ENCODE assay signal across 14 mouse cellular contexts in the genomic region with DNA sequence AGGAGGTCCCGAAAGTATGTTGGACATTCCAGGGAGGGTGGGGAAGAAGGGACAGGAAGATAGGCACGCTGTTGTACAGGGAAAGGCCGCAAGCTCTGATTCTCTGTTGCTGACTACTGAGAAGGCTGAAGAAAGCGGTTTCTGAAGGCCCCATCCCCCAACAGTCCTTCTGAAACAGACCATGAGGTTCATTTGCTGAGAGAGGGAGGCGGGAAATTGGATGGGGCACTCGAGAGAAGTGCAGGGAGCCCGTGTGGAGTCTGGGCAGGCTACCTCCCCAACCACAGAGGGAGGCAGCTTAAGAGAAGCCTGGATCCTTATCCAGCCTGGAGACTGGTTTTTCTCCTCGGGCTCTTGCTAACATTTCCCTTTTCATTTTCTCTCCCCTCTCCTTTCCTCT.
A peak's percentile ranks its signal among the peaks of the same experiment; 100 is the strongest.
DNase-seq lines count a peak whose midpoint lies in the region; ATAC-seq and TF ChIP-seq lines count a peak whose summit lies in the region.
"Had no signal": no experiment of that assay in that cellular context is flagged by ENCODE, and none has a peak within 500 bp of the region (broad histone marks: within the 10 kb centered on the region; RNA-seq: fewer than 3 reads in every experiment).

No protein-coding gene starts in this region.

- H3K36me3 ChIP-seq in embryonic facial prominence, embryonic 11.5 days (replicated peaks; ENCODE audit: control insufficient read depth, insufficient read depth, low read depth, low read length) = no peaks in the 10 kb centered on the region
- no peaks in the 10 kb centered on the region for H3K36me3 ChIP-seq in embryonic facial prominence, embryonic 10.5 days (replicated peaks)
- H3K36me3 ChIP-seq in embryonic facial prominence, embryonic 14.5 days (ENCODE audit: control insufficient read depth, insufficient read depth, low read length) = no peaks in the 10 kb centered on the region
- H3K36me3 ChIP-seq in lung, postnatal 0 days (ENCODE audit: insufficient read depth, low read length) = no peaks in the 10 kb centered on the region
- H3K36me3 ChIP-seq: forebrain, embryonic 15.5 days; heart, embryonic 10.5 days had no signal

- WGBS in embryonic facial prominence, embryonic 11.5 days = 61% methylated on average over 8 of the region's 8 CpGs
- WGBS in embryonic facial prominence, embryonic 10.5 days = 64% methylated on average over 8 of the region's 8 CpGs
- WGBS in embryonic facial prominence, embryonic 14.5 days = 59% methylated on average over 8 of the region's 8 CpGs
- 41% methylated on average over 8 of the region's 8 CpGs for WGBS in lung, postnatal 0 days

- H3K27ac ChIP-seq in embryonic facial prominence, embryonic 11.5 days (replicated peaks; ENCODE audit: low read depth, low read length) = no peak overlapping the region
- no peak overlapping the region for H3K27ac ChIP-seq in embryonic facial prominence, embryonic 10.5 days (replicated peaks)
- no peak overlapping the region for H3K27ac ChIP-seq in embryonic facial prominence, embryonic 14.5 days (replicated peaks; ENCODE audit: low read depth, low read length)
- H3K27ac ChIP-seq in lung, postnatal 0 days (ENCODE audit: low read length) = no peak overlapping the region
- H3K27ac ChIP-seq: forebrain, embryonic 15.5 days; gastrocnemius, adult 2 months; heart, embryonic 10.5 days had no signal

- no peak for TF ChIP-seq EP300 in lung, postnatal 0 days (IDR thresholded peaks at IDR 0.05)

- H3K4me3 ChIP-seq in embryonic facial prominence, embryonic 11.5 days (ENCODE audit: low read depth, low read length) = no peak overlapping the region
- no peak overlapping the region for H3K4me3 ChIP-seq in embryonic facial prominence, embryonic 10.5 days
- no peak overlapping the region for H3K4me3 ChIP-seq in embryonic facial prominence, embryonic 14.5 days (ENCODE audit: low read depth, low read length)
- H3K4me3 ChIP-seq in lung, postnatal 0 days (ENCODE audit: low read depth, low read length) = no peak overlapping the region
- H3K4me3 ChIP-seq: forebrain, embryonic 15.5 days; gastrocnemius, adult 2 months; heart, embryonic 10.5 days had no signal

- H3K27me3 ChIP-seq in embryonic facial prominence, embryonic 11.5 days (ENCODE audit: control insufficient read depth, insufficient read depth, low read length) = no peaks in the 10 kb centered on the region
- no peaks in the 10 kb centered on the region for H3K27me3 ChIP-seq in embryonic facial prominence, embryonic 10.5 days (replicated peaks; ENCODE audit: low read depth, poor library complexity, severe bottlenecking)
- no peaks in the 10 kb centered on the region for H3K27me3 ChIP-seq in embryonic facial prominence, embryonic 14.5 days (replicated peaks; ENCODE audit: control insufficient read depth, insufficient read depth, low read length)
- H3K27me3 ChIP-seq in lung, postnatal 0 days (replicated peaks; ENCODE audit: insufficient read depth, low read length) = no peaks in the 10 kb centered on the region
- H3K27me3 ChIP-seq: forebrain, embryonic 15.5 days had no signal

- no peak overlapping the region for H3K4me2 ChIP-seq in embryonic facial prominence, embryonic 11.5 days (ENCODE audit: low read depth, low read length)
- no peak overlapping the region for H3K4me2 ChIP-seq in embryonic facial prominence, embryonic 14.5 days (ENCODE audit: low read depth, low read length)
- no peak overlapping the region for H3K4me2 ChIP-seq in lung, postnatal 0 days (replicated peaks; ENCODE audit: low read depth, low read length)
- H3K4me2 ChIP-seq: forebrain, embryonic 15.5 days had no signal

- no peak for ATAC-seq in embryonic facial prominence, embryonic 11.5 days (replicated peaks; ENCODE audit: insufficient number of reproducible peaks, low FRiP score, low TSS enrichment, low read depth)
- ATAC-seq in embryonic facial prominence, embryonic 14.5 days (ENCODE audit: low read depth) = no peak
- peak; percentile 68 for ATAC-seq in lung, postnatal 0 days
- ATAC-seq: forebrain, embryonic 15.5 days; inflammation-experienced regulatory T-cells, adult 6 months; midbrain, embryonic 16.5 days had no signal

- peak; percentile 32 for DNase-seq in embryonic facial prominence, embryonic 11.5 days (ENCODE audit: low spot score)
- DNase-seq in embryonic facial prominence, embryonic 10.5 days (ENCODE audit: low spot score) = no peak
- DNase-seq in ZHBTc4 (ENCODE audit: low read depth, low spot score) = peak; percentile 14
- DNase-seq in embryonic facial prominence, embryonic 14.5 days (ENCODE audit: low spot score) = peak; percentile 39
- DNase-seq in lung, postnatal 0 days (ENCODE audit: low spot score) = peak; percentile 49
- no peak for DNase-seq in kidney, postnatal 4 days
- DNase-seq in T-cell, adult 2 months (ENCODE audit: low spot score) = no peak
- DNase-seq: adrenal gland, adult 8-10 months; gastrocnemius, adult 2 months; thymus, adult 18-20 months had no signal

- H3K9me3 ChIP-seq in embryonic facial prominence, embryonic 11.5 days (replicated peaks; ENCODE audit: control insufficient read depth, low read length) = no peaks in the 10 kb centered on the region
- H3K9me3 ChIP-seq in embryonic facial prominence, embryonic 10.5 days = no peaks in the 10 kb centered on the region
- no peaks in the 10 kb centered on the region for H3K9me3 ChIP-seq in embryonic facial prominence, embryonic 14.5 days (ENCODE audit: control insufficient read depth, low read length)
- H3K9me3 ChIP-seq in lung, postnatal 0 days (ENCODE audit: low read length) = no peaks in the 10 kb centered on the region
- H3K9me3 ChIP-seq: forebrain, embryonic 15.5 days; heart, embryonic 10.5 days had no signal

- H3K4me1 ChIP-seq in embryonic facial prominence, embryonic 11.5 days (ENCODE audit: control insufficient read depth, insufficient read depth, low read length) = no peaks in the 10 kb centered on the region
- peaks cover 19% of the 10 kb centered on the region for H3K4me1 ChIP-seq in embryonic facial prominence, embryonic 10.5 days
- peaks cover 3% of the 10 kb centered on the region; the same call in 1 of the 2 replicates for H3K4me1 ChIP-seq in embryonic facial prominence, embryonic 14.5 days (ENCODE audit: control insufficient read depth, insufficient read depth, low read length)
- H3K4me1 ChIP-seq in lung, postnatal 0 days (ENCODE audit: insufficient read depth, low read depth, low read length) = peaks cover 5% of the 10 kb centered on the region

- H3K9ac ChIP-seq in embryonic facial prominence, embryonic 11.5 days (replicated peaks; ENCODE audit: low read length) = no peak overlapping the region
- no peak overlapping the region for H3K9ac ChIP-seq in embryonic facial prominence, embryonic 14.5 days (ENCODE audit: low read depth, low read length)
- no peak overlapping the region for H3K9ac ChIP-seq in lung, postnatal 0 days (replicated peaks; ENCODE audit: low read depth)
- H3K9ac ChIP-seq: forebrain, embryonic 15.5 days had no signal

- TF ChIP-seq CTCF in lung, postnatal 0 days (IDR thresholded peaks at IDR 0.05) = no peak

Comparison
In these comparisons a context has a peak if more than half of its experiments do, and no peak if none do; other contexts are left out.
1. DNase-seq: peak in embryonic facial prominence, embryonic 11.5 days (single experiment), ZHBTc4 (single experiment), embryonic facial prominence, embryonic 14.5 days (single experiment) and lung, postnatal 0 days (single experiment); none in embryonic facial prominence, embryonic 10.5 days (single experiment), kidney, postnatal 4 days (0 of 2) and T-cell, adult 2 months (single experiment).